Mouse (Mus musculus) testis, adult 2 months (tissue): ENCODE data around the gene Acox3.

Experiments used
- CTCF ChIP-seq: fragments of 200-500 bp; IDR thresholded peaks from 2 replicates; pipeline ENCODE4 v1.5.1; 2012; ENCODE audit warnings: low read depth, mild to moderate bottlenecking, inconsistent platforms, low read length, moderate library complexity; ENCODE audit not compliant: control insufficient read depth, insufficient read depth, insufficient replicate concordance
- POLR2A ChIP-seq: fragments of 200-500 bp; IDR thresholded peaks from 2 replicates; pipeline ENCODE4 v1.6.1; 2012; ENCODE audit warnings: low read depth, mild to moderate bottlenecking, inconsistent platforms, low read length, moderate library complexity; ENCODE audit not compliant: control insufficient read depth

GRCm38 (mm10) chr5:35612722-35613121, 29.9 kb downstream of the Acox3 start:
- TF ChIP-seq POLR2A (no peak), CTCF (no peak)
